Mouse (Mus musculus) midbrain, postnatal 0 days (tissue): ENCODE measurements around the gene Eif2b4. TPM values are rescaled to one million over a fixed set of nuclear protein-coding genes. Genes with fewer than 3 reads are reported as not detected.

ENCODE experiments used
- ATAC-seq: fragments of 200-750 bp; cut with Nextera tagmentation; 2 replicates; pipeline ENCODE4 v1.8.0; 2017; ENCODE audit warnings: moderate number of reproducible peaks, mild to moderate bottlenecking, moderate TSS enrichment, moderate library complexity; ENCODE audit not compliant: low FRiP score
- DNase-seq: peaks from one replicate; pipeline ENCODE4 v3.0.0-alpha.2; 2015; ENCODE audit warnings: low spot score
- H3K27ac ChIP-seq: fragments of 300-500 bp; sonication (generic); 2 replicates; pipeline ENCODE4 v1.5.1; 2014; ENCODE audit warnings: low read depth, mild to moderate bottlenecking, low read length, mixed read lengths
- H3K27me3 ChIP-seq: fragments of 300-500 bp; sonication (generic); 2 replicates; pipeline ENCODE4 v1.6.1; 2014; ENCODE audit warnings: low read length, control low read depth, mixed read lengths; ENCODE audit not compliant: insufficient read depth
- H3K36me3 ChIP-seq: fragments of 300-500 bp; sonication (generic); 2 replicates; pipeline ENCODE4 v1.6.1; 2014; ENCODE audit warnings: low read length, control low read depth, mixed read lengths; ENCODE audit not compliant: insufficient read depth
- H3K4me1 ChIP-seq: fragments of 300-500 bp; sonication (generic); 2 replicates; pipeline ENCODE4 v1.6.1; 2014; ENCODE audit warnings: mild to moderate bottlenecking, control low read depth, antibody characterized with exemption, low read length, mixed read lengths; ENCODE audit not compliant: insufficient read depth
- H3K4me2 ChIP-seq: fragments of 300-500 bp; sonication (generic); 2 replicates; pipeline ENCODE4 v1.6.1; 2014; ENCODE audit warnings: low read depth, mild to moderate bottlenecking, low read length, mixed read lengths; ENCODE audit not compliant: poor library complexity, severe bottlenecking
- H3K4me3 ChIP-seq: fragments of 300-500 bp; sonication (generic); 2 replicates; pipeline ENCODE4 v1.5.1; 2014; ENCODE audit warnings: low read depth, mild to moderate bottlenecking, low read length, moderate library complexity
- H3K9ac ChIP-seq: fragments of 300-500 bp; sonication (generic); replicated peaks from 2 replicates; pipeline ENCODE4 v1.6.1; 2014; ENCODE audit warnings: mild to moderate bottlenecking, low read length, moderate library complexity, mixed read lengths; ENCODE audit not compliant: poor library complexity, severe bottlenecking
- H3K9me3 ChIP-seq: fragments of 300-500 bp; sonication (generic); 2 replicates; pipeline ENCODE4 v1.6.1; 2016; ENCODE audit warnings: low read length, control low read depth
- CTCF ChIP-seq: IDR thresholded peaks from 2 replicates; pipeline ENCODE4 v1.5.1; 2016; ENCODE audit warnings: antibody characterized with exemption, mild to moderate bottlenecking
- WGBS: fragments of 180-500 bp; shearing (Covaris S2); extraction: QIAGEN DNeasy Blood & Tissue Kit; methylation state at CpG from one replicate; pipeline ENCODE4 v1.1.7; 2014; 5-methylcytosine and 5-hydroxymethylcytosine counted together
- polyA plus RNA-seq: library from polyadenylated mRNA; unstranded; fragments of >200 nt; fragmentation: Nextera tagmentation; extraction: Ambion mirVana; gene quantifications from 2 replicates; pipeline ENCODE4 v1.2.1, GENCODE M21; 2015
- total RNA-seq: library from RNA; depleted of rRNA; stranded (reverse); fragments of >200 nt; gene quantifications from 2 replicates; pipeline ENCODE4 v1.2.3, GENCODE M21; 2014

The Eif2b4 gene
- total and polyA plus RNA-seq, 2 experiments from 2014 or later = 34.0 to 84.3 TPM

GRCm38 (mm10) chr5:31164878-31165277, 28.4 kb downstream of the Eif2b4 start:
- ATAC-seq (no peak), DNase-seq (no peak)
- WGBS = 88% methylated on average over 1 of the region's 1 CpGs
- H3K27me3 ChIP-seq = no peaks in the 10 kb centered on the region
- no peak overlapping the region for H3K27ac ChIP-seq
- H3K4me1 ChIP-seq = no peaks in the 10 kb centered on the region
- no peak overlapping the region for H3K4me3 ChIP-seq
- no peaks in the 10 kb centered on the region for H3K9me3 ChIP-seq
- no peak overlapping the region for H3K9ac ChIP-seq
- H3K4me2 ChIP-seq = no peak overlapping the region
- no peak for TF ChIP-seq CTCF
- H3K36me3 ChIP-seq = peaks cover 63% of the 10 kb centered on the region

- H3K9me3 ChIP-seq = no peaks in the 10 kb centered on the region
- H3K27ac ChIP-seq = no peak overlapping the region
- DNase-seq = no peak
- no peak for TF ChIP-seq CTCF
- peaks cover 63% of the 10 kb centered on the region for H3K36me3 ChIP-seq
- H3K4me2 ChIP-seq = no peak overlapping the region
- H3K9ac ChIP-seq = no peak overlapping the region
- no peak for ATAC-seq
- no peak overlapping the region for H3K4me3 ChIP-seq
- no peaks in the 10 kb centered on the region for H3K4me1 ChIP-seq
- H3K27me3 ChIP-seq = no peaks in the 10 kb centered on the region
Measured at GRCm38 (mm10) chr5:31162462-31162861, 30.8 kb downstream of the Eif2b4 start.

- Histone ChIP-seq H3K9ac (peak within 1 kb of the TSS; percentile 69), H3K27me3 (no peaks in the 10 kb centered on the region), H3K4me2 (peak within 1 kb of the TSS; percentile 70), H3K4me3 (peak within 1 kb of the TSS; percentile 61), H3K9me3 (no peaks in the 10 kb centered on the region), H3K36me3 (peaks cover 27% of the 10 kb centered on the region), H3K4me1 (peaks cover 5% of the 10 kb centered on the region; the same call in 1 of the 2 replicates), H3K27ac (peak within 1 kb of the TSS; percentile 72)
- no peak for TF ChIP-seq CTCF
- DNase-seq (peak; percentile 90), ATAC-seq (peak; percentile 94)
- WGBS = under 1% methylated on average over 19 of the region's 19 CpGs
Measured at GRCm38 (mm10) chr5:31154152-31154553, 39.1 kb downstream of the Eif2b4 start, which contains the start of gene Mpv17. Mpv17 (minus strand) TSS chr5:31154251.

DNA sequence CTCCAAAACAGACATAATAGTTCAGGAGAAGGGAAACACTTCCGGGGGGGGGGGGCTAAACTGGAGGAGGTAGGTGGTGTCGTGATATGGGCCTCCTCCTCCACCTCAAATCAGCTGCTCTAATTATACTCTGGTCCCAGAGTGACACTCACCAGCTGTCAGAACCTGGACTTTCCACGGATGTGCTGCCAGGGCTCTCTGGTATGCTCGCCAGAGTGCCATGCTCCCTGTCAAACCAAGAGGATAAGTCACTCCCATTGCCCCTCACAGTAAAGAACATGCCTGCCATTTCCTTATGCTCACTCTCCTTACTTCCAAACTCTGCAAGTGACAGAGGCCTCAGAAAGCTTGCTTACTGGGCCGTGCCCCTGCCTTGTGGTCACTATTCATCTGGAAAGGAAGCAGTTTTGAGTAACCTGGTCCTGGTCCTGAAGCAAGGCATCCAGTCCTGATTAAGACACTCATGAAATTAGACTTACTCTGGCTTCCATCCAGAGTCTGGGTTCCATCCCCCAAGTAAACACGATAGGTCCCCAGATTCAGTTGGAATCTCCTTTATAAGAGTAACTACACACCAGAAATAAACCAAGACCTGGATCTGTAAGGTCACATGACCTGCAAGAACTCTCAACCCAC, 39.6 kb downstream of the Eif2b4 start:
- H3K27me3 ChIP-seq = no peaks in the 10 kb centered on the region
- peak overlapping the region; percentile 70 for H3K4me2 ChIP-seq
- peak overlapping the region; percentile 61 for H3K4me3 ChIP-seq
- 35% methylated on average over 6 of the region's 6 CpGs for WGBS
- H3K27ac ChIP-seq = 0 out of 2 replicates have a peak overlapping the region, but pooled peaks have one; percentile 72
- TF ChIP-seq CTCF = no peak
- no peaks in the 10 kb centered on the region for H3K9me3 ChIP-seq
- DNase-seq (no peak), ATAC-seq (peak; percentile 21; the same call in 1 of the 2 replicates)
- peak overlapping the region; percentile 69 for H3K9ac ChIP-seq
- H3K36me3 ChIP-seq = peaks cover 22% of the 10 kb centered on the region
- H3K4me1 ChIP-seq = peaks cover 5% of the 10 kb centered on the region; the same call in 1 of the 2 replicates

DNA sequence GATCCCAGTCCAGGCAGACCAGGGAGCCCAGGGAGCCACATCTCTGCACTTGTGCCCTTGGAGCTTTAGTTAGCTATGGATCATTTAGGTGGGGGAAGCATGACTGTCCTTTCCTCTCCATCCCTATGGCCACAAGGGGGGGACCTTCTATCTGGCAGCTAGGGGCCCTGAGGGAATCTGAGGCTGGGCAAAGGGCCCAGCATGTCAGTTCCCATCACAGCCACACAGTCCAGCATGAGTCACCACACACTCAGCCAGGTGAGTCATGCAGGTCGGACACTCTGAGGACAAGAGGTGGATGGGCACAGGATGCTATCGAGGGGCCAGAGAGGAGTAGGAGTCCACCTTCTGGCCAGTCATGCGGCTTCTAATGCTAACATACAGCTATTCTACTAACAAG, 41.5 kb downstream of the Eif2b4 start:
- no peak for ATAC-seq
- TF ChIP-seq CTCF = no peak
- H3K27me3 ChIP-seq = no peaks in the 10 kb centered on the region

DNA sequence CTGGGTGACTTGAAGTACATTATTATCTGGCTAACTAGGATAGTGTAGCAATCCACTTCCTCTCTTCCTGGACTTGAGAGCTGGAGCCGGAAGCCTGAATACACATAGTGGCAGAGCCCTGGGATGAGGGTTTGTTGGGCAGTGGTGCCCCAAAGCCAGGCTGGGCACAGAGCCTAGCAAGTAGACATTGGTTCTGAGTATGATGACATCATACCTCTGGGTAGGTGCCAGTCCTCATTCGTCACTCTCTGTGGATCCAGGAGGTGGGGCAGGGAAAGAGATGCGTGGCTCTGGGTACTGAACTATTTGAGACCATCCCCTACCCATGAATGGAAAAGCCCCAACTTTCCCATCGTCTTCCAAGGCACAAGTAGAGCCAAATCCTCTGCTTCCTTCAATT, 43.4 kb downstream of the Eif2b4 start:
- Histone ChIP-seq H3K4me1 (peaks cover 5% of the 10 kb centered on the region; the same call in 1 of the 2 replicates), H3K4me2 (no peak overlapping the region), H3K4me3 (no peak overlapping the region), H3K9ac (no peak overlapping the region), H3K36me3 (0 out of 2 replicates have a peak, but pooled peaks cover 2% of the 10 kb centered on the region), H3K27me3 (no peaks in the 10 kb centered on the region), H3K9me3 (no peaks in the 10 kb centered on the region), H3K27ac (no peak overlapping the region)
- DNase-seq (no peak), ATAC-seq (no peak)
- WGBS = 92% methylated on average over 4 of the region's 4 CpGs
- no peak for TF ChIP-seq CTCF

More for the DNA sequence above, 41.5 kb downstream of the Eif2b4 start:
- Histone ChIP-seq H3K36me3 (peaks cover 5% of the 10 kb centered on the region; the same call in 1 of the 2 replicates), H3K4me3 (no peak overlapping the region), H3K27ac (no peak overlapping the region), H3K9ac (no peak overlapping the region), H3K9me3 (no peaks in the 10 kb centered on the region), H3K4me1 (peaks cover 5% of the 10 kb centered on the region; the same call in 1 of the 2 replicates), H3K4me2 (no peak overlapping the region)
- DNase-seq = no peak
- WGBS = 89% methylated on average over 3 of the region's 3 CpGs
